Mouse (Mus musculus) limb, embryonic 11.5 days (tissue): ENCODE measurements around the gene G3bp2. TPM values are rescaled to one million over a fixed set of nuclear protein-coding genes. Genes with fewer than 3 reads are reported as not detected.

ENCODE experiments used
- ATAC-seq: fragments of 200-750 bp; cut with Nextera tagmentation; 2 replicates; pipeline ENCODE4 v1.8.0; 2017; ENCODE audit warnings: low read depth; ENCODE audit not compliant: insufficient number of reproducible peaks, low FRiP score, low TSS enrichment
- DNase-seq: peaks from one replicate; pipeline ENCODE4 v3.0.0-alpha.2; 2015; ENCODE audit warnings: low spot score
- H3K27ac ChIP-seq: fragments of 300-500 bp; sonication (generic); replicated peaks from 2 replicates; pipeline ENCODE4 v1.5.1; 2014; ENCODE audit warnings: low read depth, mild to moderate bottlenecking, low read length
- H3K27me3 ChIP-seq: fragments of 300-500 bp; sonication (generic); 2 replicates; pipeline ENCODE4 v1.6.1; 2014; ENCODE audit warnings: mild to moderate bottlenecking, low read length, mixed read lengths; ENCODE audit not compliant: control insufficient read depth, insufficient read depth
- H3K36me3 ChIP-seq: fragments of 300-500 bp; sonication (generic); 2 replicates; pipeline ENCODE4 v1.6.1; 2014; ENCODE audit warnings: mild to moderate bottlenecking, low read length, moderate library complexity, mixed read lengths; ENCODE audit not compliant: control insufficient read depth, insufficient read depth
- H3K4me1 ChIP-seq: fragments of 300-500 bp; sonication (generic); 2 replicates; pipeline ENCODE4 v1.6.1; 2014; ENCODE audit warnings: low read length, mixed read lengths; ENCODE audit not compliant: control insufficient read depth, insufficient read depth
- H3K4me2 ChIP-seq: fragments of 300-500 bp; sonication (generic); 2 replicates; pipeline ENCODE4 v1.6.1; 2014; ENCODE audit warnings: low read depth, mild to moderate bottlenecking, moderate library complexity; ENCODE audit not compliant: severe bottlenecking
- H3K4me3 ChIP-seq: fragments of 300-500 bp; sonication (generic); 2 replicates; pipeline ENCODE4 v1.5.1; 2014; ENCODE audit warnings: low read depth, low read length
- H3K9ac ChIP-seq: fragments of 300-500 bp; sonication (generic); 2 replicates; pipeline ENCODE4 v1.6.1; 2014; ENCODE audit warnings: mild to moderate bottlenecking, low read length
- H3K9me3 ChIP-seq: fragments of 300-500 bp; sonication (generic); 2 replicates; pipeline ENCODE4 v1.6.1; 2016; ENCODE audit warnings: low read length; ENCODE audit not compliant: control insufficient read depth
- WGBS: fragments of 180-500 bp; shearing (Covaris S2); extraction: QIAGEN DNeasy Blood & Tissue Kit; methylation state at CpG from one replicate; pipeline ENCODE4 v1.1.7; 2014; 5-methylcytosine and 5-hydroxymethylcytosine counted together
- polyA plus RNA-seq: library from polyadenylated mRNA; unstranded; fragments of >200 nt; fragmentation: Nextera tagmentation; extraction: Ambion mirVana; gene quantifications from 2 replicates; pipeline ENCODE4 v1.2.1, GENCODE M21; 2014

G3bp2 gene
- polyA plus RNA-seq, 1 experiment from 2014 or later, result 256 TPM

DNA sequence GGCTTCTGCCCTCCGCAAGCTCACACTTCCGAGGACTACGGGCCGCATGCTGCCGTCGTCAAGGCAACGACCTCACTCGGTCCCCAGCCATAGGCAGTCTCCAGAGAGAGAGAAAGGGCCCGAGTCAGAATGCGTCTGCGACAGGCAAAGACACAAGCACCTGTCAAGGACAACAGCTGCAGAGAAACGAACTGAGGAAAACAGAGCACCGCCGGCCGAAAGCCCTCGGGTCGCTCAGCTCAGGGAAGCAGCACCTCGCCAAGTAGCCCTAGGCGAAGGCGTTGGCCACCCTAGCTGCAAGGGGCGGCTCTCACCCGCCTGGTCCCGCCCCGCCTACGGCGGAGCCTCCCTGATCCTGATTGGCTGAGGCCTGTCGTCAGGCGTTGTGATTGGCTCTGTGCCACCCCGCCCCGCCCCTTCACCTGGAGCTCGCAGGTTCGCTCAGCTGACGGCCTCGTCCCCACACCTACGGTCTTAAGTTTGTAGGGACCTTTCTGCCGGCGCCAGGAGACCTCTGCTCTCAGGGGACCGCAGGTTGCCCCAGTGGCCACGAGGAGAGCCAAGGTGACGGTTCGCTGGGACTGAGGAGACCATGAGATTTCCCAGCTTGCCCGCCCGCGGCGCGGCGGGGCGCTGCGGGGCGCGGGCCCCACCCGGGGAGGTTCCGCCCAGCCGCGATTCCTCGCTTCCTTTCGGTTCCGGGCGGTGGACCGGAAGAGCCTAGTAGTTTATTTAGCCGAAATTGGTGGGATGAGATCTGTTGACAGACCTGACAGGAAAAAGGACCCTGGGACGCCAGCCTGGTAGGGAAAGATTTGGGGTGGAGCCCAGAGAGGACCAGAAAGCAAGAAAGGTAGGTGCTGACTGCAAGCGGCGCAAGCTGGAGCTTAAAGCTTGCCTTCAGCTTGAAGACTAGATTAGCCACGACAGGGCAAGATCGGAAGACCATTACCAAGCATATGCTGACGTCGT lies 40.9 kb downstream of the G3bp2 start:
- under 1% methylated on average over 67 of the region's 68 CpGs for WGBS

DNA sequence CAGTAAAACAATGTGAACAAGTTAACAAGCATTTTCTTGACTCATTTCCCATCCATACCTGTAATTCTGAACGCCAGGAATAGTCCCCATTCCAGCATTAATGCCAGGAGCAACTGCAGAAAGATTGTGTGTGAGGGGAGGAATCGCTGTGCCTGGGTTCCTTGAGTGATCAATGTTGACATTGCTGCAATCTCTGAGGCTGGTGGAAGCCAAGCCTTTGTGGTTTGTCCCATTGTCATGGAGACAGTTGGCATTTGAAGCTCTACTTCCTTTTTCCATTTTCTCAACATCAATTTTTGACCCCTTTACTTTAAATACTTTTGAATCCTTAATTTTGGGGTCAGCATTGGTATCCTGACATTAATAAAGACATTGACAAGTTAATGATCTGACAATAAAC lies 63.6 kb downstream of the G3bp2 start:
- Histone ChIP-seq H3K9me3 (no peaks in the 10 kb centered on the region), H3K27ac (no peak overlapping the region), H3K36me3 (no peaks in the 10 kb centered on the region), H3K9ac (no peak overlapping the region), H3K4me2 (no peak overlapping the region), H3K27me3 (no peaks in the 10 kb centered on the region), H3K4me3 (no peak overlapping the region), H3K4me1 (no peaks in the 10 kb centered on the region)
- WGBS, result 67% methylated on average over 2 of the region's 2 CpGs
- DNase-seq, result no peak
- no peak for ATAC-seq

More for the DNA sequence above, 40.9 kb downstream of the G3bp2 start:
- no peaks in the 10 kb centered on the region for H3K9me3 ChIP-seq
- peak; percentile 99 for ATAC-seq
- 0 out of 2 replicates have a peak, but pooled peaks cover 2% of the 10 kb centered on the region for H3K27me3 ChIP-seq
- 0 out of 2 replicates have a peak, but pooled peaks cover 2% of the 10 kb centered on the region for H3K4me1 ChIP-seq
- H3K4me3 ChIP-seq, result peak overlapping the region; percentile 62
- DNase-seq, result peak; percentile 91
- H3K9ac ChIP-seq, result peak overlapping the region; percentile 40
- no peaks in the 10 kb centered on the region for H3K36me3 ChIP-seq
- H3K4me2 ChIP-seq, result peak overlapping the region; percentile 99
- no peak overlapping the region for H3K27ac ChIP-seq

DNA sequence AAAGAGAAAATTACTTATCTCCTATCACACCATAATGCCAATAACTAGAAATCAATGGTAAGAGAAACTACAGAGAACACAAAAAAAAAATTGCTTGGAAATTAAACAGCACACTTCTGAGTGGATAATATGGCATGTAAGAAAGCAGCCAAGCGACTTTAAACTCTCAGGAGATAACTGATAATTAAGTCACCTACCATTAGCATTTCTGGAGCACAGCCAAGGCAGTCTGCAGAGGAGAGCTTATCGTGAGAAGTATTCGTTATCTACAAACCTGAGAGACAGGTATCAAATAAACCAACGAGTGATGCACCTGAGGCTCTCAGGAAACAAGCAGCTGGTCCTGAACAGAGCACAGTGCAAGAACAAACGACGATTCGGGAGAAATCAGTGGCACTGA lies 71.8 kb downstream of the G3bp2 start:
- Histone ChIP-seq H3K36me3 (no peaks in the 10 kb centered on the region), H3K27ac (no peak overlapping the region), H3K9ac (no peak overlapping the region), H3K4me3 (no peak overlapping the region), H3K4me1 (no peaks in the 10 kb centered on the region), H3K4me2 (no peak overlapping the region), H3K9me3 (no peaks in the 10 kb centered on the region), H3K27me3 (no peaks in the 10 kb centered on the region)
- no peak for ATAC-seq
- WGBS, result 76% methylated on average over 7 of the region's 7 CpGs
- no peak for DNase-seq

DNA sequence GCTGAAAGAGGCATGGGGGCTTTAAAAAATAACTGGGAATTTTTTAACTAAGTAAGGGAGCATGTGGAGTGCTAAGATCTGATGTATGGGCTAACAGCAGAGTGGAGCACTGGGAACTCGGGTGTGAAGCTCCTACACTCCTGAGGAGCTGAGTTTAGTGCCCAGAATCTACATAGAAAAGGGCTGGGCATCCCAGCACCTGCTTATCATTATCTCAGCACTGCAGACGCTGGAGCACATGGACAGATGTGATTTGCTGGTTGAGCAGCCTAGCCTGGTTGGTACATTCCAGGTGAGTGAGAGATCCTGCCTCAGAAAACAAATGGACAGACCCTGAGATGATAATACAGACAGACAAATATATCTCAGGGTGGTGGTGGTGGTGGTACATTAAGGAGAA lies 73.7 kb downstream of the G3bp2 start:
- H3K36me3 ChIP-seq, result no peaks in the 10 kb centered on the region
- no peak overlapping the region for H3K27ac ChIP-seq
- no peaks in the 10 kb centered on the region for H3K27me3 ChIP-seq
- 26% methylated on average over 2 of the region's 2 CpGs for WGBS
- ATAC-seq (no peak), DNase-seq (no peak)
- no peaks in the 10 kb centered on the region for H3K9me3 ChIP-seq
- no peaks in the 10 kb centered on the region for H3K4me1 ChIP-seq
- no peak overlapping the region for H3K4me3 ChIP-seq
- H3K4me2 ChIP-seq, result no peak overlapping the region
- H3K9ac ChIP-seq, result no peak overlapping the region

DNA sequence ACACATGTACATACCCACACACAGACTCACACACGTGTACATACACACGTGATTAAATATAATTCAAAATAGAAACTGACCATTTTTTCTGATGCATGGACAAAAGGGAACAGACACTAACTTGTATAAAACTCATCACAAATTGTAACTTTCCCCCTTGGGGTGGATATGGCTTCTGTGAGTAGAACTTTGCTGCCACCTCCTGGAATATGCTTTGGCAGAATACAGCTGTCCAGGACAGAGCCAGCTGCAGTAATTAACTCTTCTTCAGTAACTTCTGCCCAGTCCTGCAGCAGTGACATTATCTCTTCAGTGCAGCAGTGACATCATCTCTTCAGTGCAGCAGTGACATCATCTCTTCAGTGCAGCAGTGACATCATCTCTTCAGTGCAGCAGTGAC lies 80.5 kb downstream of the G3bp2 start:
- 79% methylated on average over 2 of the region's 2 CpGs for WGBS
- H3K9me3 ChIP-seq, result no peaks in the 10 kb centered on the region
- H3K27me3 ChIP-seq, result no peaks in the 10 kb centered on the region
- no peaks in the 10 kb centered on the region for H3K36me3 ChIP-seq
- ATAC-seq, result no peak
- no peak overlapping the region for H3K4me2 ChIP-seq
- peak; percentile 36 for DNase-seq
- H3K4me1 ChIP-seq, result no peaks in the 10 kb centered on the region
- H3K4me3 ChIP-seq, result no peak overlapping the region
- H3K9ac ChIP-seq, result no peak overlapping the region
- H3K27ac ChIP-seq, result no peak overlapping the region

Other genes with a start within 250 kb of the G3bp2 start
- gene Rchy1, start 120.7 kb downstream of the G3bp2 start, polyA plus RNA-seq, result 47.7 and 47.8 TPM in 2 replicates
- not detected in 2 replicates for gene Odaph, start 96.2 kb downstream of the G3bp2 start, polyA plus RNA-seq
- 0.20 and 0.28 TPM in 2 replicates for gene Cdkl2, start 39.8 kb downstream of the G3bp2 start, polyA plus RNA-seq
- gene Uso1, start 54.2 kb upstream of the G3bp2 start, polyA plus RNA-seq, result 29.4 and 31.5 TPM in 2 replicates
- gene U90926, start 131.7 kb upstream of the G3bp2 start, polyA plus RNA-seq, result not detected in 2 replicates
- 0.08 TPM in 1 of 2 replicates, not detected in the other for gene Ppef2, start 172.6 kb upstream of the G3bp2 start, polyA plus RNA-seq
- gene Naaa, start 194.5 kb upstream of the G3bp2 start, polyA plus RNA-seq, result 6.7 and 8.2 TPM in 2 replicates
- gene Sdad1, start 226.8 kb upstream of the G3bp2 start, polyA plus RNA-seq, result 44.1 and 45.3 TPM in 2 replicates
- gene Cxcl9, start 244.4 kb upstream of the G3bp2 start, polyA plus RNA-seq, result not detected in 2 replicates
- 1.8 and 2.5 TPM in 2 replicates for gene Art3, start 248.1 kb upstream of the G3bp2 start, polyA plus RNA-seq